Mouse (Mus musculus) midbrain, embryonic 16.5 days (tissue): ENCODE data around the gene Slc8a1. TPM values are rescaled to one million over a fixed set of nuclear protein-coding genes. Genes with fewer than 3 reads are reported as not detected.

Experiments
- ATAC-seq: fragments of 200-750 bp; cut with Nextera tagmentation; 2 replicates; pipeline ENCODE4 v1.8.0; 2017; ENCODE audit warnings: moderate TSS enrichment
- H3K27ac ChIP-seq: fragments of 300-500 bp; sonication (generic); 2 replicates; pipeline ENCODE4 v1.5.1; 2014; ENCODE audit warnings: mild to moderate bottlenecking, low read length, mixed read lengths
- H3K27me3 ChIP-seq: fragments of 300-500 bp; sonication (generic); 2 replicates; pipeline ENCODE4 v1.6.1; 2014; ENCODE audit warnings: low read depth, low read length, mixed read lengths; ENCODE audit not compliant: control insufficient read depth, insufficient read depth
- H3K36me3 ChIP-seq: fragments of 300-500 bp; sonication (generic); 2 replicates; pipeline ENCODE4 v1.6.1; 2014; ENCODE audit warnings: mild to moderate bottlenecking, low read length, moderate library complexity, mixed read lengths; ENCODE audit not compliant: control insufficient read depth, insufficient read depth
- H3K4me1 ChIP-seq: fragments of 300-500 bp; sonication (generic); 2 replicates; pipeline ENCODE4 v1.6.1; 2014; ENCODE audit warnings: mild to moderate bottlenecking, low read length, mixed read lengths; ENCODE audit not compliant: control insufficient read depth, insufficient read depth
- H3K4me2 ChIP-seq: fragments of 300-500 bp; sonication (generic); 2 replicates; pipeline ENCODE4 v1.6.1; 2014; ENCODE audit warnings: mild to moderate bottlenecking, low read length, mixed read lengths
- H3K4me3 ChIP-seq: fragments of 300-500 bp; sonication (generic); 2 replicates; pipeline ENCODE4 v1.5.1; 2014; ENCODE audit warnings: low read depth, mild to moderate bottlenecking, low read length, moderate library complexity, mixed read lengths
- H3K9ac ChIP-seq: fragments of 300-500 bp; sonication (generic); 2 replicates; pipeline ENCODE4 v1.6.1; 2014; ENCODE audit warnings: low read depth, low read length, mixed read lengths
- H3K9me3 ChIP-seq: fragments of 300-500 bp; sonication (generic); replicated peaks from 2 replicates; pipeline ENCODE4 v1.6.1; 2014; ENCODE audit warnings: mild to moderate bottlenecking, low read length, mixed read lengths; ENCODE audit not compliant: control insufficient read depth, poor library complexity, severe bottlenecking
- WGBS: fragments of 180-500 bp; shearing (Covaris S2); extraction: QIAGEN DNeasy Blood & Tissue Kit; methylation state at CpG from one replicate; pipeline ENCODE4 v1.1.7; 2014; 5-methylcytosine and 5-hydroxymethylcytosine counted together
- polyA plus RNA-seq: library from polyadenylated mRNA; unstranded; fragments of >200 nt; fragmentation: Nextera tagmentation; extraction: Ambion mirVana; gene quantifications from 2 replicates; pipeline ENCODE4 v1.2.1, GENCODE M21; 2015

The Slc8a1 gene
- polyA plus RNA-seq, 1 experiment from 2014 or later: 15.9 TPM

GRCm38 (mm10) chr17:81496616-81497015, 241.6 kb downstream of the Slc8a1 start:
- Histone ChIP-seq H3K4me2 (no peak overlapping the region), H3K9ac (no peak overlapping the region), H3K36me3 (no peaks in the 10 kb centered on the region), H3K27ac (no peak overlapping the region), H3K4me3 (no peak overlapping the region), H3K9me3 (no peaks in the 10 kb centered on the region), H3K4me1 (peaks cover 5% of the 10 kb centered on the region), H3K27me3 (no peaks in the 10 kb centered on the region)
- 79% methylated on average over 1 of the region's 1 CpGs for WGBS
- ATAC-seq: no peak

GRCm38 (mm10) chr17:81492216-81492865, 245.8 kb downstream of the Slc8a1 start:
- Histone ChIP-seq H3K27me3 (no peaks in the 10 kb centered on the region), H3K4me3 (no peak overlapping the region), H3K27ac (no peak overlapping the region), H3K36me3 (no peaks in the 10 kb centered on the region), H3K9me3 (no peaks in the 10 kb centered on the region), H3K4me1 (no peaks in the 10 kb centered on the region; the same call in 1 of the 2 replicates), H3K9ac (no peak overlapping the region), H3K4me2 (no peak overlapping the region)
- no peak for ATAC-seq
- WGBS: 83% methylated on average over 6 of the region's 6 CpGs

- no peak overlapping the region for H3K9ac ChIP-seq
- no peak overlapping the region for H3K4me3 ChIP-seq
- H3K27ac ChIP-seq: no peak overlapping the region
- no peaks in the 10 kb centered on the region for H3K9me3 ChIP-seq
- H3K27me3 ChIP-seq: no peaks in the 10 kb centered on the region
- no peak overlapping the region for H3K4me2 ChIP-seq
- ATAC-seq: no peak
- H3K36me3 ChIP-seq: no peaks in the 10 kb centered on the region
- peaks cover 6% of the 10 kb centered on the region; the same call in 1 of the 2 replicates for H3K4me1 ChIP-seq
- 90% methylated on average over 1 of the region's 1 CpGs for WGBS
Observed at GRCm38 (mm10) chr17:81486388-81486787, 251.8 kb downstream of the Slc8a1 start.

DNA sequence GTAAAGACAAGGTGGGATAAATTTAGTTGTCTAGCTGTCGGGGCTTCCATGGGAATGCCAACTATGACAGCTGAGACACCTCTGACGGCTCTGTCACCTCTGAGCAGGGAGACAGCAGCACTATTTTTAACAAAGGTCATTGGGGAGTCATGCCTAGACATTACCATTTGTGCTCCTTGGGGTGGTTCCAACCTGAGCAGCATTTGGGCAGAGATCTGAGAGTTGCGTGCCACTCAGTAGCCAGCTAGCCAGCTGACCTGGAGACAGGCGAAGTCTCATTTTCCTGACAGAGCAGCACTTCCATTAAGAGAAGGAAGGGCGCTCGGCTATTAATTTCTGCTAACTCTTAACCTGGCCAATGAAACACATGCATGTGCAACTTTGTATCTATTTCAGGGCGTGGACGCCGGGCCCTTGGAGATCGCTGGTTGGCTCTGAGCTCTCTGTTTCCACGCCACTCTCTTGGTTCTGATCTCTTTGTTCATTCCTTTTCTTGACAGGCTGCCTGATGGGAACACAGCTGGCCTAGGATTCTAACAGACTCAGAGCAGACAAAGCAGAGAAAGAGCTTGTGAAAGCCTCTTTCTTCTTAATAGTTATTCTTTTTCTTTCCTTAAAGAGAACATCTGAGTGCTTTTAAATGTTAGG, 256.2 kb downstream of the Slc8a1 start:
- Histone ChIP-seq H3K9me3 (no peaks in the 10 kb centered on the region), H3K4me1 (peaks cover 16% of the 10 kb centered on the region), H3K27me3 (no peaks in the 10 kb centered on the region), H3K36me3 (no peaks in the 10 kb centered on the region), H3K27ac (0 out of 2 replicates have a peak overlapping the region, but pooled peaks have one; percentile 33), H3K4me2 (no peak overlapping the region), H3K4me3 (no peak overlapping the region), H3K9ac (no peak overlapping the region)
- ATAC-seq: 0 out of 2 replicates have a peak, but pooled peaks have one; percentile 59
- 48% methylated on average over 11 of the region's 11 CpGs for WGBS

- H3K4me1 ChIP-seq: peaks cover 16% of the 10 kb centered on the region
- H3K9ac ChIP-seq: no peak overlapping the region
- no peaks in the 10 kb centered on the region for H3K9me3 ChIP-seq
- H3K27ac ChIP-seq: peak overlapping the region; percentile 57
- 51% methylated on average over 21 of the region's 21 CpGs for WGBS
- H3K4me2 ChIP-seq: peak overlapping the region; percentile 23
- peak; percentile 85 for ATAC-seq
- H3K27me3 ChIP-seq: no peaks in the 10 kb centered on the region
- H3K4me3 ChIP-seq: no peak overlapping the region
- H3K36me3 ChIP-seq: no peaks in the 10 kb centered on the region
Observed at GRCm38 (mm10) chr17:81480351-81481161, 257.6 kb downstream of the Slc8a1 start.

DNA sequence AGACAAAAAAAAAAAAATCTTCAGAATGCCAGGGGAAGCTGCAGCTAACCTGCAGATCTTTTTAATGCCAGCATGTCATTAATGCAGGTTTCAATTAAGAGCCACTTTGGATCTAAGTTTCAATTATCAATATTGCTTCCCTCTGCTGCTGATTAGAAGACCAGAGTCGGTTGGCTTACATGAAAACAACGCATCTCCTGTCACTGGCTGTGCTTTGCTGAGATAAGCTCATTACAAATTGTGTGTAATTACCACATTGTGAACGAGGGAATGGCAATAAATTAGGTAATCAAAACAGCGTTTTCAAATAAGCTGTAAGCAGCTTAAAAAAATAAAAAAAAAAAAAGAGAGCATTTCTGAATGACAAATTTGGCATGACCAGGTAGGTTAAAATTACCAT, 258.4 kb downstream of the Slc8a1 start:
- Histone ChIP-seq H3K9me3 (no peaks in the 10 kb centered on the region), H3K9ac (no peak overlapping the region), H3K4me1 (peaks cover 16% of the 10 kb centered on the region), H3K27ac (peak overlapping the region; percentile 57; the same call in 1 of the 2 replicates), H3K4me3 (no peak overlapping the region), H3K36me3 (no peaks in the 10 kb centered on the region), H3K27me3 (no peaks in the 10 kb centered on the region), H3K4me2 (peak overlapping the region; percentile 23)
- peak; percentile 55; the same call in 1 of the 2 replicates for ATAC-seq
- WGBS: 27% methylated on average over 4 of the region's 4 CpGs

DNA sequence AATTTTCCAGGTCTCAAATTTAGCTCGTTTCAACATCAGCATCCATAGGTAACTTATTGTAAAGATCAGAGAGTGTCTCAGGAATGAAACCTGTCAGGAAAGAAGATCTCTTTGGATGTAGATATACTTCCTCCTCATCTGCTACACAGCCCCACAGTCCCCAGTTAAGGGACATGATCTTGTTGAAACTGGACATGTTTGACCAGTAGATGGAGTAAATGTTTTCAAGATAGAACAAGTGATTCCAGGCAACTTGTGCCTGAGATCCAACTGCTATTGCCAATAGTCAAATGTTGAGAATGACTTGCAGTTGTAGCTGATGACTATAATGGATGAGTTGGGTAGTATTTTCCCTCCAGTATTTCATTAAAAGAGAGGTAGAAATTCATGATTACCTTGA, 260.8 kb downstream of the Slc8a1 start:
- no peak for ATAC-seq
- H3K27ac ChIP-seq: no peak overlapping the region
- H3K9ac ChIP-seq: no peak overlapping the region
- no peaks in the 10 kb centered on the region for H3K9me3 ChIP-seq
- H3K4me1 ChIP-seq: peaks cover 16% of the 10 kb centered on the region
- H3K27me3 ChIP-seq: no peaks in the 10 kb centered on the region
- no peak overlapping the region for H3K4me2 ChIP-seq
- 77% methylated on average over 1 of the region's 1 CpGs for WGBS
- no peaks in the 10 kb centered on the region for H3K36me3 ChIP-seq
- H3K4me3 ChIP-seq: no peak overlapping the region

- Histone ChIP-seq H3K9me3 (no peaks in the 10 kb centered on the region), H3K27me3 (no peaks in the 10 kb centered on the region), H3K27ac (no peak overlapping the region), H3K4me2 (no peak overlapping the region), H3K4me3 (no peak overlapping the region), H3K36me3 (no peaks in the 10 kb centered on the region), H3K4me1 (no peaks in the 10 kb centered on the region), H3K9ac (no peak overlapping the region)
- no peak for ATAC-seq
- 39% methylated on average over 3 of the region's 3 CpGs for WGBS
Observed at GRCm38 (mm10) chr17:81473363-81473762, 264.8 kb downstream of the Slc8a1 start.
